Mouse (Mus musculus) myocyte (in vitro differentiated cells): Measurements from ENCODE around the gene Fanci. TPM values are rescaled to one million over a fixed set of nuclear protein-coding genes. Genes with fewer than 3 reads are reported as not detected.

ENCODE experiments used
- H3K27me3 ChIP-seq: one replicate; pipeline ENCODE4 v1.6.1; 2011; ENCODE audit not compliant: control insufficient read depth, insufficient read depth, insufficient read length
- H3K36me3 ChIP-seq: one replicate; pipeline ENCODE4 v1.6.1; 2011; ENCODE audit not compliant: control insufficient read depth, insufficient read depth
- H3K4me2 ChIP-seq: one replicate; pipeline ENCODE4 v1.6.1; 2011; ENCODE audit warnings: low read depth, control low read depth
- H3K4me3 ChIP-seq: one replicate; pipeline ENCODE4 v1.5.1; 2011; ENCODE audit warnings: mild to moderate bottlenecking, control low read depth, moderate library complexity
- H3K79me2 ChIP-seq: one replicate; pipeline ENCODE4 v1.6.1; 2011; ENCODE audit not compliant: control insufficient read depth, insufficient read depth
- H3ac ChIP-seq: one replicate; pipeline ENCODE4 v1.6.1; 2011; ENCODE audit not compliant: control insufficient read depth, insufficient read length
- CEBPB ChIP-seq: IDR thresholded peaks from 2 replicates; pipeline ENCODE4 v1.6.1; 2011; ENCODE audit warnings: mild to moderate bottlenecking, moderate library complexity; ENCODE audit not compliant: poor library complexity, insufficient read depth, severe bottlenecking
- E2F4 ChIP-seq: IDR thresholded peaks from one replicate; pipeline ENCODE4 v1.6.1; 2011; ENCODE audit warnings: mild to moderate bottlenecking, control low read depth, moderate library complexity; ENCODE audit not compliant: insufficient read depth
- MAX ChIP-seq: IDR thresholded peaks from one replicate; pipeline ENCODE4 v1.6.1; 2011; ENCODE audit warnings: low read depth, mild to moderate bottlenecking, control low read depth
- MYOD1 ChIP-seq, 3 experiments: IDR thresholded peaks; one replicate each; pipeline ENCODE4 v1.6.1; 2011; ENCODE audit warnings: control low read depth in 2 of 3, low read depth in 2 of 3, mild to moderate bottlenecking in 2 of 3, moderate library complexity in 1 of 3; ENCODE audit not compliant: insufficient read length in 2 of 3, control insufficient read depth in 1 of 3
- MYOG ChIP-seq, 3 experiments: IDR thresholded peaks; one replicate each; pipeline ENCODE4 v1.6.1; 2011; ENCODE audit warnings: control low read depth in 2 of 3, low read depth in 2 of 3, mild to moderate bottlenecking in 2 of 3; ENCODE audit not compliant: insufficient read length in 2 of 3, control insufficient read depth in 1 of 3, insufficient read depth in 1 of 3
- POLR2A ChIP-seq: IDR thresholded peaks from one replicate; pipeline ENCODE4 v1.6.1; 2011; ENCODE audit warnings: low read depth, mild to moderate bottlenecking, control low read depth, moderate library complexity; ENCODE audit not compliant: insufficient read length
- POLR2AphosphoS2 ChIP-seq: IDR thresholded peaks from one replicate; pipeline ENCODE4 v1.6.1; 2011; ENCODE audit warnings: low read depth, control low read depth; ENCODE audit not compliant: insufficient read length
- REST ChIP-seq: IDR thresholded peaks from one replicate; pipeline ENCODE4 v1.6.1; 2011; ENCODE audit warnings: mild to moderate bottlenecking, control low read depth, moderate library complexity; ENCODE audit not compliant: insufficient read depth, insufficient read length
- SRF ChIP-seq: IDR thresholded peaks from one replicate; pipeline ENCODE4 v1.6.1; 2011; ENCODE audit warnings: low read depth; ENCODE audit not compliant: control insufficient read depth, insufficient read length
- TCF12 ChIP-seq: IDR thresholded peaks from one replicate; pipeline ENCODE4 v1.6.1; 2011; ENCODE audit warnings: mild to moderate bottlenecking, control low read depth; ENCODE audit not compliant: poor library complexity, insufficient read depth, severe bottlenecking
- TCF3 ChIP-seq: IDR thresholded peaks from one replicate; pipeline ENCODE4 v1.6.1; 2011; ENCODE audit warnings: low read depth, control low read depth; ENCODE audit not compliant: insufficient read length
- USF1 ChIP-seq: IDR thresholded peaks from one replicate; pipeline ENCODE4 v1.6.1; 2011; ENCODE audit warnings: low read depth, mild to moderate bottlenecking, control low read depth, moderate library complexity
- polyA plus RNA-seq: library from polyadenylated mRNA; unstranded; fragments of >200 nt; fragmentation: generic; extraction: Trizol; gene quantifications from one replicate; pipeline ENCODE4 v1.2.1, GENCODE M21; 2012; ENCODE audit warnings: missing spikeins

Gene Fanci
- polyA plus RNA-seq, 1 experiment, result 1.6 TPM

DNA sequence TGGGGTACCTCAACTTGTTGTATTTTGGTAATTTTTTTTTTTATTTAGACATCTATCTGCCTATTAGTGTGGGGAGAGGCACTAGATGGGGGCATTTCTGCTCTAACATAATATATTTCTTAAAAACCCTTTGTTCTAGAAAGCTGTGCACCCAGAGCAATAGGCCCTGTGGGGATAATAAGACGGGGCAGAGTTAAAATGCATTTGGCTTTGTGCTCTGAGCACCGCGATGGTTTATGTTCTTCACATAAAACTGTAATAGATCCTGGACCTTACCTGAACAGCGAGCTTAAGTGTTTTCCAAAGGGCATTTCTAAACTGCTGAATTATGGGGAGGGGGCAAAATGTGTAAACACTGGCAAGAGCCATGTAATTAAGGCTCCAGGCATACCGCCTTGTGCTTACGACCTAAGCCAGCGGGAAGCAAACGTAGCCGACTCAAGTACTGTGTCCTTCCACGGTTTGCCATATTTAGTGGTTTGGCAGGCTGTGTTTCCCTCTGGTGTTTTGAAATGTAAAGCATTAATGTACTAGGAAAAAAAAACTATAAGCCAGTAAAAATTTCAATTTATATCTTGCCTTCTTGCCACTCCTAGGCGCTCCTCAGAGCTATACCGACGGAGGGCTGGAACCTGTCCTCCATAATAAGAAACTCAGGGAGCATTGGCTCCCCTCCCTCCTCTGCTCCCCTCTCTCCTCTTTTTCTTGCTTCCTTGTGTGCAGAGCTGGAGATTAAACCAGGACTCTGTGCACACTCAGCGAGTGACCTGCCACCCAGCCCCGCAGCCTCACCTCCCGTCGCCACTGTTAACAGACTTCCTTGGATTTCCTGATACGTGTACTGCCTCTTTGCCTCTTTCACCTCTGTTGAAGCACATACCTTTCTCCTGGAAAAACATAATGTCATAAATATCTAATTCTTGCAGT is 23.0 kb downstream of the Fanci start:
- H3K4me3 ChIP-seq, result no peak overlapping the region
- TF ChIP-seq MYOD1 (IDR thresholded peaks at IDR 0.05; ENCODE audit: control insufficient read depth in 1 of 3, insufficient read length in 2 of 3, low read depth in 2 of 3), result no peak
- no peak for TF ChIP-seq CEBPB
- TF ChIP-seq POLR2AphosphoS2, result no peak
- no peak for TF ChIP-seq TCF3
- TF ChIP-seq REST, result no peak
- no peak for TF ChIP-seq TCF12
- no peak for TF ChIP-seq SRF
- TF ChIP-seq MAX, result no peak
- no peak for TF ChIP-seq USF1
- no peak overlapping the region for H3ac ChIP-seq
- no peak overlapping the region for H3K4me2 ChIP-seq
- H3K36me3 ChIP-seq, result no peaks in the 10 kb centered on the region
- H3K79me2 ChIP-seq, result no peaks in the 10 kb centered on the region
- no peaks in the 10 kb centered on the region for H3K27me3 ChIP-seq

DNA sequence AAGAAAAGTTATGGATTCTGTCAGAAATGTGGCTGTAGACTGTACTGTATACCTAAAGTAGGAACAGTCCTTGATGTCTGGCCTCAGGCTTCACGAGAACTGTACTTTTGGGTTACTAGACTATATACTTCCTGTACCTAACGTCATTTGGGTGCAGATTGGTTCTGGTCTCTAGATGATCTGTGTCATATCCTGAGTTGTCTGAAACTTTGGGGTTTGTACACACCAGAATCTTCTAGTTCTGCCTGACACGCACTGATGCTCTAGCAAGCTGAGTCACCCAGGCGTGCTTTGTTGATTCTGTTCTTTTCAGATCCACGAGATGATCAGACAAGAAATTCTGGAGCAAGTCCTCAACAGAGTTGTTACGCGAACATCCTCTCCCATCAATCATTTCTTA is 28.2 kb downstream of the Fanci start:
- H3K4me3 ChIP-seq, result no peak overlapping the region
- H3K79me2 ChIP-seq, result no peaks in the 10 kb centered on the region
- H3K36me3 ChIP-seq, result no peaks in the 10 kb centered on the region
- TF ChIP-seq TCF3 (no peak), CEBPB (no peak), USF1 (no peak), MYOG (IDR thresholded peaks at IDR 0.05; ENCODE audit: control insufficient read depth in 1 of 3, insufficient read depth in 1 of 3, insufficient read length in 2 of 3, low read depth in 2 of 3) (no peak), TCF12 (no peak), E2F4 (no peak), POLR2AphosphoS2 (no peak), MYOD1 (IDR thresholded peaks at IDR 0.05; ENCODE audit: control insufficient read depth in 1 of 3, insufficient read length in 2 of 3, low read depth in 2 of 3) (no peak), SRF (no peak), REST (no peak), POLR2A (no peak), MAX (no peak)
- no peak overlapping the region for H3ac ChIP-seq
- H3K27me3 ChIP-seq, result no peaks in the 10 kb centered on the region
- H3K4me2 ChIP-seq, result no peak overlapping the region

DNA sequence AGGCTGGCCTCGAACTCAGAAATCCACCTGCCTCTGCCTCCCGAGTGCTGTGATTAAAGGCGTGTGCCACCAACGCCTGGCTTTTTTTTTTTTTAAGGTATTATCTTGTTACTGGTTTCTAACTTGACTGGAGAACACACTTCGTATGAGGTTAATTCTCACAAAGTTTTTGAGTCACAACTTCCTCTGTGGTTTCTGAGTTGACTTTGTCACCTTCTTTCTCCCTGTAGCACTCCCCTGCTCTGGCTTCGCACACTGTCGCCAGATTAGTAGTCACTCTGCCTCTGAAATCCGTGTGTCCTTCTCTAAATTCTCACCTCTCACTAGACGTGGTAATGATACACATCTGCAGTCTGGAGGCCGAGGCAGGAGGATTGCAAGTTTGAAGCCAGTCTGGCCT is 31.1 kb downstream of the Fanci start:
- TF ChIP-seq E2F4 (no peak), REST (no peak), CEBPB (no peak), POLR2AphosphoS2 (no peak), TCF12 (no peak), SRF (no peak), MYOG (IDR thresholded peaks at IDR 0.05; ENCODE audit: control insufficient read depth in 1 of 3, insufficient read depth in 1 of 3, insufficient read length in 2 of 3, low read depth in 2 of 3) (no peak), POLR2A (no peak), TCF3 (no peak), MAX (no peak), MYOD1 (IDR thresholded peaks at IDR 0.05; ENCODE audit: control insufficient read depth in 1 of 3, insufficient read length in 2 of 3, low read depth in 2 of 3) (no peak), USF1 (no peak)

GRCm38 (mm10) chr7:79425804-79426203 is 34.1 kb downstream of the Fanci start:
- Histone ChIP-seq H3K79me2 (no peaks in the 10 kb centered on the region), H3K36me3 (no peaks in the 10 kb centered on the region), H3K27me3 (no peaks in the 10 kb centered on the region), H3ac (no peak overlapping the region), H3K4me3 (no peak overlapping the region), H3K4me2 (no peak overlapping the region)
- TF ChIP-seq TCF3 (no peak), POLR2A (no peak), MAX (no peak), POLR2AphosphoS2 (no peak)

More for the DNA sequence above, 31.1 kb downstream of the Fanci start:
- H3K4me2 ChIP-seq, result no peak overlapping the region
- H3ac ChIP-seq, result no peak overlapping the region
- no peak overlapping the region for H3K4me3 ChIP-seq
- H3K79me2 ChIP-seq, result no peaks in the 10 kb centered on the region
- no peaks in the 10 kb centered on the region for H3K36me3 ChIP-seq
- no peaks in the 10 kb centered on the region for H3K27me3 ChIP-seq

DNA sequence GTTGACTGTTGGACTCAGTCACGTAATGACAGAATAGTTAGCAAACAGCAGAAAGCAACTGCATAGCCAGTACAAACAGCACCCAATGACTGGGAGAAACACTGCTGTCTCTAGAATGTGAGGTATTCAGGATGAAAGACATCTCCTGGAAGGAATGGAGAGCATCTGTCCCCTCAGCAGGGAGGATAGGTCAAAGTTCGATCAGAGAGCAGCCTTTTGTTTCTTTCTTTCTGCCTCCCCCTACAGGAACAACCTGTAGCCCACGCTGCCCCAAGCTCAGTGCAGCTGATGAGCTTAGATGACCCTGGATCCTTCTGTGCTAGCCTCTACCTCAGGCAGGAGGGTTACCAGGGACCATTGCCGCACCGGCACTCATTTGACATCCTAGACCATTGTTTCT is 36.5 kb downstream of the Fanci start:
- no peak for TF ChIP-seq REST
- TF ChIP-seq TCF3, result no peak
- no peak for TF ChIP-seq POLR2AphosphoS2
- no peak for TF ChIP-seq E2F4
- TF ChIP-seq POLR2A, result no peak
- TF ChIP-seq SRF, result no peak
- no peak for TF ChIP-seq MYOG (IDR thresholded peaks at IDR 0.05; ENCODE audit: control insufficient read depth in 1 of 3, insufficient read depth in 1 of 3, insufficient read length in 2 of 3, low read depth in 2 of 3)
- no peak for TF ChIP-seq MAX
- no peak for TF ChIP-seq USF1
- no peak for TF ChIP-seq CEBPB
- TF ChIP-seq MYOD1 (IDR thresholded peaks at IDR 0.05; ENCODE audit: control insufficient read depth in 1 of 3, insufficient read length in 2 of 3, low read depth in 2 of 3), result no peak
- no peak for TF ChIP-seq TCF12
- Histone ChIP-seq H3K4me2 (no peak overlapping the region), H3K79me2 (no peaks in the 10 kb centered on the region), H3K36me3 (no peaks in the 10 kb centered on the region), H3K27me3 (no peaks in the 10 kb centered on the region), H3K4me3 (no peak overlapping the region), H3ac (no peak overlapping the region)
